Mouse (Mus musculus) forebrain, embryonic 12.5 days (tissue): ENCODE data around the gene Acsf3. TPM values are rescaled to one million over a fixed set of nuclear protein-coding genes. Genes with fewer than 3 reads are reported as not detected.

Experiments
- ATAC-seq: fragments of 200-750 bp; cut with Nextera tagmentation; 2 replicates; pipeline ENCODE4 v1.8.0; 2017; ENCODE audit warnings: moderate TSS enrichment; ENCODE audit not compliant: low FRiP score
- H3K27ac ChIP-seq: fragments of 300-500 bp; sonication (generic); 2 replicates; pipeline ENCODE4 v1.5.1; 2016; ENCODE audit warnings: mild to moderate bottlenecking
- H3K27me3 ChIP-seq: fragments of 300-500 bp; sonication (generic); 2 replicates; pipeline ENCODE4 v1.6.1; 2016; ENCODE audit warnings: mild to moderate bottlenecking
- H3K36me3 ChIP-seq: fragments of 300-500 bp; sonication (generic); replicated peaks from 2 replicates; pipeline ENCODE4 v1.6.1; 2016; ENCODE audit warnings: mild to moderate bottlenecking
- H3K4me1 ChIP-seq: fragments of 300-500 bp; sonication (generic); 2 replicates; pipeline ENCODE4 v1.6.1; 2016
- H3K4me2 ChIP-seq: fragments of 300-500 bp; sonication (generic); 2 replicates; pipeline ENCODE4 v1.6.1; 2016; ENCODE audit warnings: mild to moderate bottlenecking, moderate library complexity
- H3K4me3 ChIP-seq: fragments of 300-500 bp; sonication (generic); replicated peaks from 2 replicates; pipeline ENCODE4 v1.5.1; 2016; ENCODE audit warnings: mild to moderate bottlenecking
- H3K9ac ChIP-seq: fragments of 300-500 bp; sonication (generic); 2 replicates; pipeline ENCODE4 v1.6.1; 2016; ENCODE audit warnings: mild to moderate bottlenecking
- H3K9me3 ChIP-seq: fragments of 300-500 bp; sonication (generic); 2 replicates; pipeline ENCODE4 v1.6.1; 2016
- WGBS: fragments of 180-500 bp; shearing (Covaris S2); methylation state at CpG from one replicate; pipeline ENCODE4 v1.1.7; 2016; 5-methylcytosine and 5-hydroxymethylcytosine counted together
- polyA plus RNA-seq: library from polyadenylated mRNA; unstranded; fragments of >200 nt; fragmentation: Nextera tagmentation; extraction: Ambion mirVana; gene quantifications from 2 replicates; pipeline ENCODE4 v1.2.1, GENCODE M21; 2016

The Acsf3 gene
- polyA plus RNA-seq, 1 experiment from 2014 or later, result 17.3 TPM

- no peaks in the 10 kb centered on the region for H3K36me3 ChIP-seq
- peaks cover 4% of the 10 kb centered on the region; the same call in 1 of the 2 replicates for H3K4me1 ChIP-seq
- H3K27me3 ChIP-seq, result peaks cover 28% of the 10 kb centered on the region
- no peak overlapping the region for H3K9ac ChIP-seq
- WGBS, result 89% methylated on average over 7 of the region's 7 CpGs
- H3K4me3 ChIP-seq, result no peak overlapping the region
- no peak overlapping the region for H3K27ac ChIP-seq
- H3K4me2 ChIP-seq, result no peak overlapping the region
- ATAC-seq, result no peak
- H3K9me3 ChIP-seq, result no peaks in the 10 kb centered on the region
Observed at GRCm38 (mm10) chr8:122764790-122765474, 10.4 kb upstream of the Acsf3 start.

GRCm38 (mm10) chr8:122766189-122766588, 9.1 kb upstream of the Acsf3 start:
- Histone ChIP-seq H3K4me2 (no peak overlapping the region), H3K4me1 (peaks cover 4% of the 10 kb centered on the region; the same call in 1 of the 2 replicates), H3K4me3 (no peak overlapping the region), H3K36me3 (no peaks in the 10 kb centered on the region), H3K9ac (no peak overlapping the region), H3K27me3 (peaks cover 28% of the 10 kb centered on the region), H3K9me3 (no peaks in the 10 kb centered on the region), H3K27ac (no peak overlapping the region)
- ATAC-seq, result no peak
- WGBS, result 84% methylated on average over 5 of the region's 5 CpGs

GRCm38 (mm10) chr8:122766647-122767200, 8.6 kb upstream of the Acsf3 start:
- H3K27me3 ChIP-seq, result peaks cover 25% of the 10 kb centered on the region
- no peaks in the 10 kb centered on the region for H3K36me3 ChIP-seq
- 64% methylated on average over 8 of the region's 8 CpGs for WGBS
- no peak overlapping the region for H3K4me2 ChIP-seq
- H3K4me1 ChIP-seq, result peaks cover 4% of the 10 kb centered on the region; the same call in 1 of the 2 replicates
- H3K27ac ChIP-seq, result no peak overlapping the region
- no peak overlapping the region for H3K4me3 ChIP-seq
- H3K9ac ChIP-seq, result no peak overlapping the region
- no peaks in the 10 kb centered on the region for H3K9me3 ChIP-seq
- ATAC-seq, result no peak

GRCm38 (mm10) chr8:122767229-122767628, 8.1 kb upstream of the Acsf3 start:
- no peak overlapping the region for H3K27ac ChIP-seq
- no peaks in the 10 kb centered on the region for H3K36me3 ChIP-seq
- H3K27me3 ChIP-seq, result peaks cover 21% of the 10 kb centered on the region
- no peak for ATAC-seq
- H3K4me2 ChIP-seq, result no peak overlapping the region
- H3K4me1 ChIP-seq, result peaks cover 4% of the 10 kb centered on the region; the same call in 1 of the 2 replicates
- H3K9ac ChIP-seq, result no peak overlapping the region
- WGBS, result 56% methylated on average over 9 of the region's 9 CpGs
- no peak overlapping the region for H3K4me3 ChIP-seq
- H3K9me3 ChIP-seq, result no peaks in the 10 kb centered on the region

- no peak for ATAC-seq
- H3K27ac ChIP-seq, result no peak overlapping the region
- 65% methylated on average over 24 of the region's 24 CpGs for WGBS
- H3K4me3 ChIP-seq, result no peak overlapping the region
- H3K36me3 ChIP-seq, result no peaks in the 10 kb centered on the region
- no peak overlapping the region for H3K9ac ChIP-seq
- H3K4me2 ChIP-seq, result no peak overlapping the region
- H3K9me3 ChIP-seq, result no peaks in the 10 kb centered on the region
- H3K4me1 ChIP-seq, result peaks cover 4% of the 10 kb centered on the region; the same call in 1 of the 2 replicates
- peaks cover 28% of the 10 kb centered on the region for H3K27me3 ChIP-seq
Observed at GRCm38 (mm10) chr8:122769251-122770058, 5.8 kb upstream of the Acsf3 start.

- no peak for ATAC-seq
- WGBS, result 37% methylated on average over 10 of the region's 10 CpGs
- no peak overlapping the region for H3K9ac ChIP-seq
- peaks cover 21% of the 10 kb centered on the region for H3K4me1 ChIP-seq
- H3K27me3 ChIP-seq, result peaks cover 27% of the 10 kb centered on the region
- no peak overlapping the region for H3K4me3 ChIP-seq
- no peaks in the 10 kb centered on the region for H3K36me3 ChIP-seq
- no peak overlapping the region for H3K4me2 ChIP-seq
- H3K9me3 ChIP-seq, result no peaks in the 10 kb centered on the region
- no peak overlapping the region for H3K27ac ChIP-seq
Observed at GRCm38 (mm10) chr8:122772431-122773060, 2.7 kb upstream of the Acsf3 start.

GRCm38 (mm10) chr8:122777701-122778100, 2.4 kb downstream of the Acsf3 start:
- ATAC-seq, result no peak

GRCm38 (mm10) chr8:122778703-122779239, 3.5 kb downstream of the Acsf3 start:
- no peak overlapping the region for H3K4me3 ChIP-seq
- WGBS, result 85% methylated on average over 3 of the region's 3 CpGs
- H3K4me2 ChIP-seq, result no peak overlapping the region
- no peaks in the 10 kb centered on the region for H3K9me3 ChIP-seq
- H3K27ac ChIP-seq, result no peak overlapping the region
- H3K27me3 ChIP-seq, result peaks cover 9% of the 10 kb centered on the region
- H3K9ac ChIP-seq, result no peak overlapping the region
- peaks cover 17% of the 10 kb centered on the region for H3K4me1 ChIP-seq
- H3K36me3 ChIP-seq, result peaks cover 34% of the 10 kb centered on the region
- no peak for ATAC-seq

More at GRCm38 (mm10) chr8:122777701-122778100, 2.4 kb downstream of the Acsf3 start:
- Histone ChIP-seq H3K27ac (no peak overlapping the region), H3K4me3 (no peak overlapping the region), H3K9ac (no peak overlapping the region), H3K36me3 (peaks cover 27% of the 10 kb centered on the region), H3K9me3 (no peaks in the 10 kb centered on the region), H3K27me3 (peaks cover 12% of the 10 kb centered on the region), H3K4me1 (peaks cover 20% of the 10 kb centered on the region), H3K4me2 (no peak overlapping the region)
- 92% methylated on average over 6 of the region's 6 CpGs for WGBS

- Histone ChIP-seq H3K4me3 (no peak overlapping the region), H3K27me3 (peaks cover 9% of the 10 kb centered on the region), H3K4me2 (no peak overlapping the region), H3K9me3 (no peaks in the 10 kb centered on the region), H3K4me1 (peaks cover 17% of the 10 kb centered on the region), H3K36me3 (peaks cover 39% of the 10 kb centered on the region), H3K9ac (no peak overlapping the region), H3K27ac (no peak overlapping the region)
- 82% methylated on average over 9 of the region's 9 CpGs for WGBS
- ATAC-seq, result no peak
Observed at GRCm38 (mm10) chr8:122779255-122779654, 4.0 kb downstream of the Acsf3 start.

GRCm38 (mm10) chr8:122784756-122785155, 9.5 kb downstream of the Acsf3 start:
- no peak for ATAC-seq
- H3K9ac ChIP-seq, result no peak overlapping the region
- H3K4me1 ChIP-seq, result no peaks in the 10 kb centered on the region
- H3K4me3 ChIP-seq, result no peak overlapping the region
- H3K9me3 ChIP-seq, result no peaks in the 10 kb centered on the region
- 86% methylated on average over 1 of the region's 1 CpGs for WGBS
- no peak overlapping the region for H3K27ac ChIP-seq
- peaks cover 58% of the 10 kb centered on the region for H3K36me3 ChIP-seq
- H3K4me2 ChIP-seq, result no peak overlapping the region
- H3K27me3 ChIP-seq, result no peaks in the 10 kb centered on the region

GRCm38 (mm10) chr8:122789796-122790195, 14.5 kb downstream of the Acsf3 start:
- Histone ChIP-seq H3K4me1 (peaks cover 9% of the 10 kb centered on the region; the same call in 1 of the 2 replicates), H3K4me3 (no peak overlapping the region), H3K27me3 (0 out of 2 replicates have a peak, but pooled peaks cover 2% of the 10 kb centered on the region), H3K4me2 (no peak overlapping the region), H3K9me3 (no peaks in the 10 kb centered on the region), H3K27ac (no peak overlapping the region), H3K36me3 (peaks cover 22% of the 10 kb centered on the region), H3K9ac (no peak overlapping the region)
- no peak for ATAC-seq
- WGBS, result 92% methylated on average over 5 of the region's 5 CpGs
